Mouse (Mus musculus): Measurements from ENCODE around the gene Mdga2. TPM values are rescaled to one million over a fixed set of nuclear protein-coding genes. Genes with fewer than 3 reads are reported as not detected.

Gene Mdga2
- total RNA-seq (2015) (not detected in 2 replicates), total RNA-seq (2017) (not detected in 2 replicates)

DNA sequence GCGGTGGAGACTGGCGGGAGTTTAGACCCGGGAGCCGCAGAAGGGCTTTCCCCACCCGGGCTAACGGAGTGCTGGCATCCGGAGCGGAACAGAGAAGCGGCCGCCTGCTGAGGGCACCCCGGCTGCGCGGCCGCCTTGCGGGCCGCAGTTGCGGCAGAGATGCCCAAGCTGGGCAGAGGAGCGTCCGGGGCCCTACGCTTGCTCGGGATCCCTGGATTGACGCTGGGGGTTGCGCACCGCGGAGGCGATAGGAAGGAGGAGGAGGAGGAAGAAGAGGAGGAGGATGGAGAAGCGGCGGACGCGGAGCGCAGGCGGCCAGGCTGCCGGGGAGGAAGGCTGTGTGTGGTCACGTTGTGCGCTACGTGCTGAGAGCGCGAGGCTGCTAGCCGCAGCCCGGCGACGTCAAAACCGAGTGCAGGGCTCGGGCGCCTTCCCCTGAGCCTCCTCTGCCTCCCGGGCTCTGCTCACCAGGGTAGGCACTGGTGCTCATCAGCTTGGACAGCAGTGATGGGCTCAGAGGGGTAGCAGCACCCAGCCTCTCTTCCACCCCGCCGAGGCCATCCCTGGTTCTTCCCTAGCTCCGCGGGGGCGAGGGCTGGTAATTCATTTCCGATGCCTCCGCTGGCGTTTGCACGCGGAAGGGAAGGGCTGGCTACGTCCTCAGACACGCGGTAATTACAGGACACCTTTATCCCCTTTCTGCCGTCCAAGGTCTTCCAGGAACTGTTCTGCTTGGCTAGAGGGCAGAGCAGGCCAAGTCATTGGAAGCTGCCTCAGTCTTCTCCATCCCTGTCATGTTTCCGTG is at the start of gene Mdga2:
TSS of gene Mdga2 (minus strand) at position 329 of the 805 bp plus-strand sequence.
- no peak for ATAC-seq (ENCODE audit: poor library complexity, severe bottlenecking)

DNA sequence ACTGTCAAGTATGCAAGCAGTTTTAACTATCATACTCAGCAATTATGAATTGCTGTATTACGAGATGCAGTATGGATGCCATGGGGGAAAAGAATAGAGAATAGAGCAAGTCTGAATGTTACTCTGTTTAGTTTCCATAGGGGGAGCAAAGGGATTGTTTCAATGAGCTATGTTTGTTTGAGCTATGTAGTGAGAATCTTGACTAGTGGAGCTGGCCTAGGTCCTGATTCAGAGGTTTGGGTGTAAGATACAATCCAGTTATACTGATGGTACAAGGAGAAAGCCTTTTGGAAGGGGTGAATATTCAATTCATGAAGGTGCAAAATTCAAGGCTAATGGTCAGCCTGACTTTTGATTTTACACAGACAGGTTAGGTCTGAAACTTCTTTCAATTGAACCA is 45.1 kb upstream of the Mdga2 start:
- ATAC-seq (ENCODE audit: poor library complexity, severe bottlenecking): no peak

- ATAC-seq (ENCODE audit: poor library complexity, severe bottlenecking): no peak
These were observed 1.2 kb upstream of the Mdga2 start for GRCm38 (mm10) chr12:67223530-67223929.

GRCm38 (mm10) chr12:67221329-67222220 is 774 bp downstream of the Mdga2 start:
- no peak for ATAC-seq (ENCODE audit: poor library complexity, severe bottlenecking)

DNA sequence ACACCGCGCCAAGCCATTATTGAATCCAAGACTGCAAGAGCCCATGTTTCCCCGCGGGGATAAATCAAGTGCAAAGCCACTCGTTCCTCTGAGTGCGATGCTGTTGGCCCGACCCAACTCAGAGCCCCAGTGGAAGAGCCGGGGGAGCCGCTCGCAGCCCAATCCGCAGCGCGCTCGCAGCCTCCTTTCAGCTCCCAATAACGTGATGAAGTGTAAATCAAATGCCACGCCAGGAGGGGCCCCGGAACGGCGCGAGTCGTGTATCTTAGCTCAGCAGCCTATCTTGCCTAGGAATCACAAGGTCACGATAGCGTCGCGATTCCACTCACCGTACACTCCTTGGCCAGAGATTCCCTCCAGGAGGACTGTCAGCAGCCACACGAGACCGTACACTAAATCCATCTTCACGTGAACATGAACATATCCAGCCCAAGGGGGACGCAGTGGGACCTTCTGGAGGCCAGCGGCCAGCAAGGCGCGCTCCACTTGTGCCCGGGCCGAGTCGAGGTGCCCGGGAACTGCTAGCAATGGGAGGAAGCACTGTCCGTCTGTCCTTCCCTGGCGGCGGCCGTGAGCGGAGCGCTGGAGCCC is 1.6 kb downstream of the Mdga2 start:
- ATAC-seq (ENCODE audit: poor library complexity, severe bottlenecking): no peak

DNA sequence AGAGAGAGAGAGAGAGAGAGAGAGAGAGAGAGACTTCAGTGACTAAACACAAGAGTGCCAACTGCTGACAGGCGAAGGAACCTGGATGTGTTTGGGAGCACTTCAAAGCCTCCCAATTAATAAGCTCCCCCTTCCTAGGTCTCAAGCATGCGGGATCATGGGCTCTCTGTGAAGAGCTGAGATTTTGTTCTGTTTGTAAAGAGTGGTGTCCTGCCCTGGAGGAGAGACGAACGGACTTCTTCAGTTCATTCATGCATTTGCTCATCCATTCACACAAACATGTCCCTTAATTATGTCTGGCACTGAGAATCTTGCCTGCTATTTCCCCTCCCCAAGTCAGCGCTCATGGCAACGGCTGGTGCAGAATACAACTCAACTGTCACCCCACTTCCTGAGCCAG is 2.3 kb downstream of the Mdga2 start:
- no peak for ATAC-seq (ENCODE audit: poor library complexity, severe bottlenecking)

GRCm38 (mm10) chr12:67219564-67219963 is 2.8 kb downstream of the Mdga2 start:
- ATAC-seq (ENCODE audit: poor library complexity, severe bottlenecking): no peak

GRCm38 (mm10) chr12:67212801-67213200 is 9.5 kb downstream of the Mdga2 start:
- ATAC-seq (ENCODE audit: poor library complexity, severe bottlenecking): no peak

GRCm38 (mm10) chr12:67178155-67178554 is 44.2 kb downstream of the Mdga2 start:
- no peak for ATAC-seq (ENCODE audit: poor library complexity, severe bottlenecking)

DNA sequence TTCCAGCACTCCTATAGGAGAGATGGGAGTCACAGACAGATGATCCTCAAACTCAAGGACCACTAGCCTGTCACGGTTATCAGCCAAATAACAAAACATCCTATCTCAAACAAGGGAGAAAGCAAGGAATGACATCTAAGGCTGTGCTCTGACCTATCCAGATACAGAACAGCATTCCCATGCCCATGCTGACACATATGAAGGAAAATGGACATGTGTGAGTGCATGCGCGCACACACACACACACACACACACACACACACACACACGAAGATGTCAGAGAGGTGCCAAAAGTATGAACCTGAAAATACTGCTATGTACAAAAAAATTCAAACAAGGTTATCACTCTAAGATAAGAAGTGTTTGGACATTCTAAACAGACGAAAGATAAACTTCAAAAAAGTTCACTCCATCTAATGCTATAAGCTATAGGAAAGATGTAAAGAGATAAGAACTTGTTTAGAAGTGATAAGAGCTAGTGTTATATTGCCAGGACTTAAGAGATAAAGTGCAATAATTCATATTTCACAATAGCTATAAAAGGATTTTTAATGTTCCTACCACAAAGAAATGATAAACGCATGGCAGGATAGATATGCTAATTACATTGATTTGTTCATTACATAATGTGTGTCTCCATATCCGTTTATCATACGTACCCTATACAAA is 65.6 kb downstream of the Mdga2 start:
- ATAC-seq (ENCODE audit: poor library complexity, severe bottlenecking): no peak

GRCm38 (mm10) chr12:67153077-67153476 is 69.3 kb downstream of the Mdga2 start:
- ATAC-seq (ENCODE audit: poor library complexity, severe bottlenecking): no peak

DNA sequence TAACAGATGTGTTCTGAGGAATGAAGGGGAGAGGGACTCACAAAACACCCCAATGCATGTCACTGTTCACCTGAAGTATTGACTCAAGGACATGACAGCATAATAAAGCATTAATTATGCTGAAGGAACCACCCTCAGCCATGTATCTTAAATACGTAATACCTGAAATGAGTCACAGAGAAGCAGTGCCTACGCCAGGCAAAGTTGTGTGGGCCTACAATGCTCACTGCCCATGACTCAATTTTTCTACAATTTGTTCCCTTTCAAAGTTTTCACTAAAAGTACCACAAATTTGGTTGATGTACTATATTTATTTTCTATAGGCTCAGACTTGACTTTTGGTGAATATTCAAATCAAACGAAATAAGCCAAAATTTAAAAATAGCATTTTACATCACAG is 80.7 kb downstream of the Mdga2 start:
- no peak for ATAC-seq (ENCODE audit: poor library complexity, severe bottlenecking)

GRCm38 (mm10) chr12:67140131-67140530 is 82.2 kb downstream of the Mdga2 start:
- ATAC-seq (ENCODE audit: poor library complexity, severe bottlenecking): no peak

DNA sequence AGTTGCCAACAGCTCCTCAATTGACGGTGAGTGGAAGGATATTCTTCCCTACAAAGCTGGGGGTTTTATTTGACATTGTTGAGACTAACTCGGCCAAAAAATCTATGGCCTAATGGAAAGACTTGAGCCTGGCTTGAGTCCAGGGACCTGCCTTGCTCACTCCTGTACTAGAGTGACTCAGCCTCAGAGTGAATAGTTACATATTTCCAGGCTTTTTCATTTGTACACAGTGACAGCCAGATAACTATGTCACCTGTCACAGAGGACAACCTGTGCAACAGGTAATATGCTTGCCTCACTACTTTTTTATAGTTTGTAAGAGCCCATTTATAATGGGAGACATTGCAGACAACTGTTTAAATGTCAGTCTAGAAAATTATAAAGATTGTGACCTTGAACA is 94.9 kb downstream of the Mdga2 start:
- ATAC-seq (ENCODE audit: poor library complexity, severe bottlenecking): no peak

- no peak for ATAC-seq (ENCODE audit: poor library complexity, severe bottlenecking)
These were observed 98.5 kb downstream of the Mdga2 start for GRCm38 (mm10) chr12:67123874-67124273.

DNA sequence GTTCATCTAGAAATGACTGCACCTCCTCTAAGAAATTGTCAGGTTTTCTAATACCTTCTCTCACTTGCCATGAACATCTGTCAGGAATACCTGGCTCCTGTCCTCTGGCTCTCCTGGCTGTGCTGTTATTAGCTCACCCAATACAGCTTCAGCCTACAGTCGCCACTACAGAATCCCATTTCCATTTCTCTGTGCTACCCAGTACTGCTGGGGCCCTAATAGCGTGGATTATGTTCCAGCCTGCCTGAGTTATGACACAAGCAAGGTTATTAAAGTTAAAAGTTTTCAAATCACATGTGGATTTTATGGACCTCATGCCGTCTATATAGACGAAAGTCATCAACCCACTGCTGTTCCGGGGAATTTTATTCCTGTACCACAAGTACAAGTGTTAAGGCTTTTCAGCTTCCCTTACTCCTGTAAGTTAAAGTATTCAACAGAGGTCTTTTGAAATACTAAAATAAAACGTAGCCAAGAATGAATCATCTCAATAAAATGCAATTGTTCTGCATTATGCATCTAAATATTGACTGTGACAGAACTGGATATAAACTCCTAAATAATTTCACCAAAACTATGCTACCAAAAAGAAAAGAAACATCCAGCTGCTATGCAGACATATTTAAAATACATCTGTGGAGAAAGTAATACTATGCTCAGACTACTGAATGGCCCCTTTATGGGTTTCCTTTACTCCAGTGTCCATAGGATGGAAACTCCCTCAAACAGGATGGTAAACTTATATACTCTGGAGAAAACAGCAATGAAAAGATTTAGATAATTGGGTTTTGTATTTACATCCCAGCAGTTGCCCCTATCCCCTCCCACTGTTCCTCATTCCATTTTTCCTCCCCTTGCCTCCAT is 103.5 kb downstream of the Mdga2 start:
- ATAC-seq (ENCODE audit: poor library complexity, severe bottlenecking): no peak

DNA sequence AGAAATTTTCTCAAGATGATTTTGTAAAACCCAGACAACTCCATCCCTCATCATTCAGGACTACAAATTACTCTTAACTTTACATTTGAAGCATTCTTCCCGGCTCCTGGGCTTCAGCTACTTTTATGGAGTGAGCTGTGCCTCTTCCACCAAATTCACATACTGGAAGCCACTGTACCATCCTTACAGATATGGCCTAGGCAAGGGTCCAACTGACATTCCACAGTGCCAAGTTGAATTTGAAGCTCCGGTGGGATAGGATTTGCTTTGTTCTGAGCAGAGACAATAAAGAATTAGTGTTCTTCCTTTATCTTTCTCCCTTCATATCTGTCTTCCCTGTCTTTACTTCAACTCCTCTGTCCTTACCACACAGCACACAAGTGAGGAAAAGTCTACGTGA is 118.2 kb downstream of the Mdga2 start:
- ATAC-seq (ENCODE audit: poor library complexity, severe bottlenecking): no peak

DNA sequence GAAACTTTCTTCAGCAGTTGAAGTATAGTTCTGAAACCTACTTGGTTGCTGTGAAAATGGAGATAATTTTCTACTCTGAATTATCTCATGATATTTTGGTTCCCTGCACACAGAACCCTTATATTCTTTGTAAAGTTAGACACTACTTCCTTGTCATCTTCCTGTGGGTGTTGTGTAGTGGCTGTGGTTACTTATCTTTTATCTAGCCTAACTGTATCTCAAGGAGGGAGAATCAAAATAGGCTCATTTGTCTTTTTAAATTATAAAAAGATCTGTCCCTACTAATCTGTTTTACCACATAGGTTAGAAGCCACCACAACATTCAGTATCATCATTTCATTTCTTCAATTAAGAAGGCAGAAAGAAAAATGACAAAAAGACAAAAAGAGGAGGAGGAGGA is 127.9 kb downstream of the Mdga2 start:
- ATAC-seq (ENCODE audit: poor library complexity, severe bottlenecking): no peak

DNA sequence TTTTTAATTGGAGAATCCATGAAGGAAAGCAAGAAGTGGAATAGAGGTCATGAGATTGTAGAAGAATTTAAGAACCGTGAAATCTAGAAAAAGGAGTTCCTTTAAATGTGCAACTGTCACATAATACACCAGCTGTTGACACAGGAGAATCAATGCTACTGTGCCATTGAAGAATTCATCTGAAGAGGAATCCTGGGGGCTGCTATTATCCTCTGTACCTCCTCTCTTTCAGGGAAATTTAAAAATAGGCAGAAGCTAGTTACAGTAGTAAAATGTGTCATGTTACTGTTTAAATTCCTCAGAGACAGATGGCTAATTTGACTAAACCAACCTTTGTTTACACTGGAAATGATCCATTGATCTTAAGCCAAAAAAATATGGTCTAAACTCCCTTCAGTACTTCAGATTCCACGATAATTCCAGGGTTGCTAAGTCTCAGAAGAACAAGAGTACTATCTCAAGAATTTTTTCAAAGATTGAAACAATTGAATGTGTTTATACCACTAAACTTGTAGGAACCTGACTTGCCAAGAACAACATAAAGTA is 131.9 kb downstream of the Mdga2 start:
- ATAC-seq (ENCODE audit: poor library complexity, severe bottlenecking): no peak

Measured in megakaryocyte, adult 5-6 weeks (primary cell).